Comparison of ENCODE assay signal across 8 mouse cellular contexts in genomic region chr5:29434228-29434871, GRCm38 (mm10). TPM values are rescaled to one million over a fixed set of nuclear protein-coding genes. Genes with fewer than 3 reads are reported as not detected.
A peak's percentile ranks its signal among the peaks of the same experiment; 100 is the strongest.
DNase-seq lines count a peak whose midpoint lies in the region; ATAC-seq and TF ChIP-seq lines count a peak whose summit lies in the region.

TSS of gene Nom1 (plus strand) at chr5:29434664.

- TF ChIP-seq CTCF in E14TG2a.4 (conservative IDR thresholded peaks at IDR 0.05; ENCODE audit: low read length), result no peak
- no peak for TF ChIP-seq CTCF in heart, postnatal 0 days (IDR thresholded peaks at IDR 0.05; ENCODE audit: low read depth)
- TF ChIP-seq CTCF in testis, adult 2 months (IDR thresholded peaks at IDR 0.05; ENCODE audit: control insufficient read depth, insufficient read depth, insufficient replicate concordance, low read depth, low read length), result no peak

- 4% methylated on average over 29 of the region's 29 CpGs for WGBS in forebrain, embryonic 12.5 days
- WGBS in heart, postnatal 0 days, result 5% methylated on average over 29 of the region's 29 CpGs
- 4% methylated on average over 29 of the region's 29 CpGs for WGBS in liver, embryonic 16.5 days (ENCODE audit: insufficient replicate concordance)
- WGBS in neural tube, embryonic 13.5 days, result 4% methylated on average over 29 of the region's 29 CpGs

- no peak for TF ChIP-seq EP300 in heart, postnatal 0 days (IDR thresholded peaks at IDR 0.05; ENCODE audit: low read depth)

- peak; percentile 88 for DNase-seq in c-Kit-positive CD71-positive TER-119-positive erythroid progenitor cells, embryonic 14.5 days (ENCODE audit: low spot score)
- peak; percentile 91 for DNase-seq in heart, postnatal 0 days (ENCODE audit: low spot score)
- peak; percentile 92 to 95 for DNase-seq in kidney, postnatal 4 days

- peaks cover 40% of the 10 kb centered on the region for H3K36me3 ChIP-seq in E14TG2a.4 (ENCODE audit: insufficient read depth, low read length)
- H3K36me3 ChIP-seq in forebrain, embryonic 12.5 days (replicated peaks), result peaks cover 34% of the 10 kb centered on the region
- H3K36me3 ChIP-seq in heart, postnatal 0 days (replicated peaks; ENCODE audit: control insufficient read depth, insufficient read depth, low read length), result peaks cover 30% of the 10 kb centered on the region
- peaks cover 27% of the 10 kb centered on the region for H3K36me3 ChIP-seq in liver, embryonic 16.5 days (ENCODE audit: control insufficient read depth, insufficient read depth)
- H3K36me3 ChIP-seq in neural tube, embryonic 13.5 days, result peaks cover 33% of the 10 kb centered on the region
- H3K36me3 ChIP-seq in testis, adult 2 months (ENCODE audit: control insufficient read depth, insufficient read depth, low read length), result no peaks in the 10 kb centered on the region; the same call in 1 of the 2 replicates

- peak; percentile 97 for ATAC-seq in forebrain, embryonic 12.5 days (ENCODE audit: low FRiP score)
- ATAC-seq in heart, postnatal 0 days (ENCODE audit: insufficient read depth, low read depth), result peak; percentile 95
- ATAC-seq in liver, embryonic 16.5 days (ENCODE audit: low read depth), result peak; percentile 85
- peak; percentile 99 for ATAC-seq in neural tube, embryonic 13.5 days (ENCODE audit: low read depth)

- peak within 1 kb of the TSS; percentile 95 for H3K4me3 ChIP-seq in E14TG2a.4 (replicated peaks; ENCODE audit: low read length)
- H3K4me3 ChIP-seq in forebrain, embryonic 12.5 days (replicated peaks), result peak within 1 kb of the TSS; percentile 94
- peak within 1 kb of the TSS; percentile 87 for H3K4me3 ChIP-seq in heart, postnatal 0 days (ENCODE audit: low read depth, low read length)
- H3K4me3 ChIP-seq in liver, embryonic 16.5 days (ENCODE audit: low read depth, low read length), result peak within 1 kb of the TSS; percentile 96
- peak within 1 kb of the TSS; percentile 69 for H3K4me3 ChIP-seq in neural tube, embryonic 13.5 days
- H3K4me3 ChIP-seq in testis, adult 2 months (ENCODE audit: control insufficient read depth, low read depth, low read length), result peak within 1 kb of the TSS; percentile 96

- H3K27ac ChIP-seq in forebrain, embryonic 12.5 days, result peak within 1 kb of the TSS; percentile 70
- peak within 1 kb of the TSS; percentile 83 for H3K27ac ChIP-seq in heart, postnatal 0 days (ENCODE audit: low read depth)
- H3K27ac ChIP-seq in liver, embryonic 16.5 days (ENCODE audit: low read length), result peak within 1 kb of the TSS; percentile 76
- H3K27ac ChIP-seq in neural tube, embryonic 13.5 days (replicated peaks), result peak within 1 kb of the TSS; percentile 75
- H3K27ac ChIP-seq in testis, adult 2 months (ENCODE audit: control insufficient read depth, insufficient read depth, low read depth, low read length), result peak within 1 kb of the TSS; percentile 86

- peak; percentile 84 for TF ChIP-seq POLR2A in testis, adult 2 months (IDR thresholded peaks at IDR 0.05; ENCODE audit: control insufficient read depth, low read depth, low read length)

- H3K9me3 ChIP-seq in E14TG2a.4 (ENCODE audit: low read length), result no peaks in the 10 kb centered on the region
- no peaks in the 10 kb centered on the region for H3K9me3 ChIP-seq in forebrain, embryonic 12.5 days
- H3K9me3 ChIP-seq in heart, postnatal 0 days (replicated peaks; ENCODE audit: control insufficient read depth, low read length), result no peaks in the 10 kb centered on the region
- no peaks in the 10 kb centered on the region for H3K9me3 ChIP-seq in liver, embryonic 16.5 days (replicated peaks; ENCODE audit: control insufficient read depth, low read length)
- H3K9me3 ChIP-seq in neural tube, embryonic 13.5 days, result no peaks in the 10 kb centered on the region

- H3K27me3 ChIP-seq in E14TG2a.4 (ENCODE audit: insufficient read depth, low read length), result peaks cover 4% of the 10 kb centered on the region; the same call in 1 of the 2 replicates
- peaks cover 18% of the 10 kb centered on the region for H3K27me3 ChIP-seq in forebrain, embryonic 12.5 days
- H3K27me3 ChIP-seq in heart, postnatal 0 days (ENCODE audit: control insufficient read depth, insufficient read depth, low read length), result no peaks in the 10 kb centered on the region
- peaks cover 4% of the 10 kb centered on the region; the same call in 1 of the 2 replicates for H3K27me3 ChIP-seq in liver, embryonic 16.5 days (ENCODE audit: control insufficient read depth, insufficient read depth, low read depth, low read length)
- H3K27me3 ChIP-seq in neural tube, embryonic 13.5 days, result peaks cover 26% of the 10 kb centered on the region
- H3K27me3 ChIP-seq in testis, adult 2 months (ENCODE audit: control insufficient read depth, insufficient read depth, low read length), result no peaks in the 10 kb centered on the region

- H3K4me2 ChIP-seq in forebrain, embryonic 12.5 days, result peak within 1 kb of the TSS; percentile 98
- peak within 1 kb of the TSS; percentile 92 for H3K4me2 ChIP-seq in heart, postnatal 0 days (ENCODE audit: low read depth, low read length)
- peak within 1 kb of the TSS; percentile 76 for H3K4me2 ChIP-seq in liver, embryonic 16.5 days (ENCODE audit: low read depth, low read length)
- H3K4me2 ChIP-seq in neural tube, embryonic 13.5 days, result peak within 1 kb of the TSS; percentile 98

- H3K9ac ChIP-seq in forebrain, embryonic 12.5 days, result peak within 1 kb of the TSS; percentile 88
- peak within 1 kb of the TSS; percentile 73 for H3K9ac ChIP-seq in heart, postnatal 0 days (replicated peaks; ENCODE audit: low read depth, low read length)
- peak within 1 kb of the TSS; percentile 88 for H3K9ac ChIP-seq in liver, embryonic 16.5 days (ENCODE audit: low read depth, low read length)
- H3K9ac ChIP-seq in neural tube, embryonic 13.5 days, result peak within 1 kb of the TSS; percentile 89

- peaks cover 43% of the 10 kb centered on the region for H3K4me1 ChIP-seq in E14TG2a.4 (replicated peaks; ENCODE audit: low read depth, low read length)
- H3K4me1 ChIP-seq in forebrain, embryonic 12.5 days, result peaks cover 24% of the 10 kb centered on the region
- H3K4me1 ChIP-seq in heart, postnatal 0 days (ENCODE audit: control insufficient read depth, insufficient read depth), result peaks cover 17% of the 10 kb centered on the region
- H3K4me1 ChIP-seq in liver, embryonic 16.5 days (ENCODE audit: control insufficient read depth, low read depth, low read length), result peaks cover 17% of the 10 kb centered on the region
- peaks cover 41% of the 10 kb centered on the region for H3K4me1 ChIP-seq in neural tube, embryonic 13.5 days (replicated peaks)
- H3K4me1 ChIP-seq in testis, adult 2 months (ENCODE audit: control insufficient read depth, insufficient read depth, low read length), result peaks cover 4% of the 10 kb centered on the region; the same call in 1 of the 2 replicates

RNA-seq across cellular contexts. Expression of gene Nom1, which starts in this region (rescaled TPM):
- 27.4 and 28.3 TPM in 2 replicates for polyA plus RNA-seq in forebrain, embryonic 12.5 days (2016; fragmentation: Nextera tagmentation; extraction: Ambion mirVana)
- total RNA-seq in heart, postnatal 0 days (2014; rRNA removed; ENCODE audit: low replicate concordance), result 3.0 and 19.9 TPM in 2 replicates
- polyA plus RNA-seq in heart, postnatal 0 days (2015; fragmentation: Nextera tagmentation; extraction: Ambion mirVana), result 11.0 and 12.4 TPM in 2 replicates
- polyA plus RNA-seq in liver, embryonic 16.5 days (2015; fragmentation: Nextera tagmentation; extraction: Ambion mirVana), result 12.6 and 14.2 TPM in 2 replicates
- 16.8 and 22.2 TPM in 2 replicates for polyA plus RNA-seq in neural tube, embryonic 13.5 days (2015; fragmentation: Nextera tagmentation; extraction: Ambion mirVana)
- 7.7 and 8.5 TPM in 2 replicates for polyA plus RNA-seq in testis, adult 2 months (2012; rRNA removed)

Comparison
In these comparisons a context has a peak if more than half of its experiments do, and no peak if none do; other contexts are left out.
1. Peak in every context shown above with its lines: DNase-seq, ATAC-seq, H3K4me3 ChIP-seq and H3K27ac ChIP-seq.